Mouse (Mus musculus): ENCODE measurements around the gene Pxylp1.

Pxylp1 gene

GRCm38 (mm10) chr9:96857838-96858237 is 34.6 kb downstream of the Pxylp1 start:
- DNase-seq = no peak

GRCm38 (mm10) chr9:96853300-96854186 is 38.9 kb downstream of the Pxylp1 start:
- no peak for DNase-seq

- no peak for DNase-seq
These were observed 40.8 kb downstream of the Pxylp1 start for GRCm38 (mm10) chr9:96851634-96852033.

GRCm38 (mm10) chr9:96851036-96851435 is 41.4 kb downstream of the Pxylp1 start:
- DNase-seq = no peak

- DNase-seq = no peak
These were observed 43.5 kb downstream of the Pxylp1 start for GRCm38 (mm10) chr9:96849012-96849411.

- DNase-seq = no peak
These were observed 46.1 kb downstream of the Pxylp1 start for GRCm38 (mm10) chr9:96846361-96846760.

GRCm38 (mm10) chr9:96844798-96845209 is 47.7 kb downstream of the Pxylp1 start:
- no peak for DNase-seq

GRCm38 (mm10) chr9:96839376-96839775 is 53.1 kb downstream of the Pxylp1 start:
- no peak for DNase-seq

- DNase-seq = no peak
These were observed 53.6 kb downstream of the Pxylp1 start for GRCm38 (mm10) chr9:96838864-96839263.

- DNase-seq = no peak
These were observed 54.6 kb downstream of the Pxylp1 start for GRCm38 (mm10) chr9:96837781-96838420.

- DNase-seq = no peak
These were observed 55.5 kb downstream of the Pxylp1 start for GRCm38 (mm10) chr9:96836984-96837383.

GRCm38 (mm10) chr9:96835374-96835921 is 57.0 kb downstream of the Pxylp1 start:
- no peak for DNase-seq

- DNase-seq = no peak
These were observed 58.9 kb downstream of the Pxylp1 start for GRCm38 (mm10) chr9:96833606-96834005.

GRCm38 (mm10) chr9:96832516-96832915 is 60.0 kb downstream of the Pxylp1 start:
- no peak for DNase-seq

- DNase-seq = no peak
These were observed 61.6 kb downstream of the Pxylp1 start for GRCm38 (mm10) chr9:96830856-96831359.

- no peak for DNase-seq
These were observed 62.8 kb downstream of the Pxylp1 start for GRCm38 (mm10) chr9:96829682-96830081.

GRCm38 (mm10) chr9:96828071-96828470 is 64.4 kb downstream of the Pxylp1 start:
- DNase-seq = no peak

GRCm38 (mm10) chr9:96827002-96827785 is 65.3 kb downstream of the Pxylp1 start:
- DNase-seq = no peak

- DNase-seq = no peak
These were observed 67.6 kb downstream of the Pxylp1 start for GRCm38 (mm10) chr9:96824857-96825256.

- DNase-seq = no peak
These were observed 68.4 kb downstream of the Pxylp1 start for GRCm38 (mm10) chr9:96824026-96824425.

- DNase-seq = no peak
These were observed 68.9 kb downstream of the Pxylp1 start for GRCm38 (mm10) chr9:96823541-96823940.

GRCm38 (mm10) chr9:96823005-96823404 is 69.5 kb downstream of the Pxylp1 start:
- DNase-seq = no peak

Measured in thymus, adult 18-20 months (tissue).